Mouse (Mus musculus) cerebellum, postnatal 36 days (tissue): ENCODE data around the gene Zbtb20.

Experiments
- DNase-seq, 2 experiments: peaks; one replicate each; pipeline ENCODE4 v3.0.0; 2021 to 2022; ENCODE audit warnings: mixed read lengths in 2 of 2

The Zbtb20 gene

DNA sequence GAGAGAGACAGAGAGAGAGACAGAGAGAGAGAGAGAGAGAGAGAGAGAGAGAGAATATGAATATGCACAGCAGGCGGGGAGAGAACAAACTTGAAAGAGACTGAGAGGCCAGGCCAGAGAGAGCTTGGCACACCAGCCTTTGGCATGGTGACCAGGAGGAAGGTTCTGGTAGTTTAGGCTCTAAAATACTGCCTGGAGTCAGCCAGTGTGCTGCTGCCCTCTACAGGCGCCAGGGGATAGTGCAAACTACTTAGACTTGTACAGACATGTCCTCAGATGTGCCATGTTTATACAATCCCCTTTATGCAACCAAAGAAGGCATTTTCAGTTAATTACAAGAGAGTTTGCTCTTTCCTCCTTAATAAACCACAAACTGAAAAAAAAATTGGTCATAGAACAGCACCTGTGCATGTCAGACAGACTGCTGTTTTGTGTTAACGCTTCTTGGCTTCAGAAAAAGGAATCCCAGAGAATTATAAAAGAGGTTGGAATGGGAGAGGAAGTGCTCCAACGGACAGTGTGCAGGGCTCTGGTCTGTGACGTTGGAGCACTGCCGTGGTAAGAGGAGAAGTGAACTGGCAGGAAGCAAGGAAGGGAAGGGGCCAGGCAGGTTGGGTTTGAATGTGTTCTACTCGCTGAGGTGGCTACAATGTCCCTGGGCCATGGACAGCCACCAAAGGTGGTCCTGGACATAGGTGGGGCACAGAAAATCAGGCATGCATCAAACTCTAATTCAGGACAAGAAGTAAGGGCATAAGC lies 698.5 kb downstream of the Zbtb20 start:
- peak; percentile 93 to 96 for DNase-seq

DNA sequence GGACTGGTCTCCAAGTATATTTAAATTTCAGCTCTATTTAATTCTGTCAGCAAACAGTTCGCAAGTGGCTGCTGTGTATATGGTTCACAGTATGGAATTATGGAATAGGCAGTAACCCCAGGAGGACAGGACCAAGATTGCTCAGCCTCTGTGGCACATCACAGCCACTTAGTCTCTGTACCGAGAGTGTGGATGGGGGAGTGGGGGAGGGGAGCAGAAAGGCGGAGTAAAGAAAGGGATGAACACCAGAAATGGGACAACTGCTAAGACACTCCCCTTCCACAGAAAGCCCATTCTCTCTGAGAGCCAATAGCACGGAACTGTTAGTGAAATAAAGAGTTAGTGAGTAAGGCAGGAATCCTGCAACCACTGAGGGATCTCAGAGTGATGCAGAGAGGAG lies 699.4 kb downstream of the Zbtb20 start:
- no peak for DNase-seq

DNA sequence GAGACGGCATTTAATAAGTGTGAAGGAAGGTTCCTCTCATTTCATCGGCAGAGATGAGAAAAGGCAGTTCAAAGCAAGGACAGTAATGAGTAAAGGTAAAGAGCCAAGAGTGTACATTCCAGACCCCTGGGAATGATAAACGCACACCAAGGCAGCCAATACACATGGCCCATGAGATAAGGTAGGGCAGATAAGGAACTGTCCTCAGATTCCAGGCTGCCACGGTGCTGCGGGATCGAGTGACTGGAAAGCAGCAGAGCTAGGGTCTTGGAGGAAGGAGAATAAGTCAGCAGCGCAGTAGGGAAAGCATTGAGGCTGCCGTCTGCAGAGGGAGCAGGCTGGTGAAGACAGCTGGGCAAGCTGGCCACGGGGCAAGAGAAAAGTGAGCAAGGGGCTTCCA lies 699.8 kb downstream of the Zbtb20 start:
- DNase-seq, result no peak

DNA sequence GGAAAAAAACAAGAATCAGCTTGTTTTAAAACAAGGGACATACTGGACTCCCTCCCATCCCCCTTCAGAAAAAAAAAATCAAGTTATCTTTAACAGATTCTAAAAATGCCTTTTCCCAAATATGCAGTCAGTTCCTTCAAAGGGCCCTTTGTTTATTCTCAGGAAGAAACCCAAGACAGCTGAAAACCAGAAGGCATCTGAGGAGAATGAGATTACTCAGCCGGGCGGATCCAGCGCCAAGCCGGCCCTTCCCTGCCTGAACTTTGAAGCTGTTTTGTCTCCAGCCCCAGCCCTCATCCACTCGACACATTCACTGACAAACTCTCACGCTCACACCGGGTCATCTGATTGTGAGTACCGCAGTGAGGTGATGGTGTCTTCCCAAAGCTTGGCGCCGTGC lies 701.7 kb downstream of the Zbtb20 start:
- DNase-seq, result no peak

DNA sequence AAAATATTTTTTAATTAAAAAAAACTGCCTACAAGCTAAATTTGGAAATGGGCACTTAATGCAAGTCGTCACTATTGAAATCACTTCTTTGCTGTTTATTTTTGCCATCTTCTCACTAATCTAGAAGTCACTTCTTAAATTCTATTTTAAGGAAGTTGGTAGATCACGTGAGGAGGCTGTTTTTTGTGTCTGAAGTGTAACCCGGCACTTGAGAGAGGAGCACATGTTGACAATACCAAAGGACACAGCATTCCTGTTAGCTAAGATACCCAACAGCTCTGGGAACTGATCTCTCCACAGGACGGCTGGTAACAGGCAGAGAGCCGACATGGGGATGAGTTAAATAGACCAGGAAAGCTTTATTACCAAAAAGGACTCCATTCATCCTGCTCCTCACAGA lies 702.7 kb downstream of the Zbtb20 start:
- DNase-seq, result no peak

DNA sequence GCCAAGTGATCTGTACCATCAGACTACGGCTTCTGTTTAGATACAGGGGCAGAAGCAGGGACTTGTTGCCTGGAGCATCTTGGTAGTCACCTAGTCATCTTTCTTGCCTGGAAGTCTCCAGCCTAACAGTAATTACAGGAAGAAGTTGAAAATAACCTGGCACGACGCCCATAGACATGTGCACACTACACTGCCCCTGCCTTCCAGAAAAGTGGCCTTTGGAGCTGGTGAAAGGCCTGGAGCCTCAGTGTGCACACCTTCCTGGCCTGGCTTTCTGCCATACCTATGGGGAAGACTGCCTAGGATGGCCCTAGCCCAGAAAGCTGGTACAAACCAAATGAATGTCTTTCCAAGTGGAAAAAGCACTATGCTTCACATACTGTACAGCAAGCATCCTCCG lies 703.4 kb downstream of the Zbtb20 start:
- DNase-seq, result peak; percentile 73 to 80

DNA sequence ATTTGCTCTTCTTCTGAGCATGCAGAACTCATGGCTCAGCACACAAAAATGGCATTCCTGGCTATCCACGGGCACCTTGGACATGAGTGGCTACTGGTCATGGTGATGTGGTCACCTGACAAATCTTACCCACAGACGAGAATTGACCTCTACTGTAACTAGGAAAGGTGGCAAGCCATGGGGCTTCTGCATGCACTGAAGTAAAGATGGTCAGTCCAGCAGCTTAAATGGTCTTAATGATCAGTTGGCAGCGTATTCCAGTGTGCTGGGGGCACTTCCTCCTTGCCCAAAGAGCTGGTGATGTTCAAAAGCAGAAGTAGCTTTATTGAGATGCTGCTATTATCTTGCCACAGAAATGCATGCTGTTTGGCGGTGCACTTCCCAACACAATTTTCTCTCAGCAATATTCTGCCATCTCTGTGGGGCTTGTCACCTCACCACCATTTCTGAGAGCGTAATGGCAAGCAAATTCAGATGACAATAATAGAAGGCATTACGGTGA lies 704.7 kb downstream of the Zbtb20 start:
- no peak for DNase-seq

DNA sequence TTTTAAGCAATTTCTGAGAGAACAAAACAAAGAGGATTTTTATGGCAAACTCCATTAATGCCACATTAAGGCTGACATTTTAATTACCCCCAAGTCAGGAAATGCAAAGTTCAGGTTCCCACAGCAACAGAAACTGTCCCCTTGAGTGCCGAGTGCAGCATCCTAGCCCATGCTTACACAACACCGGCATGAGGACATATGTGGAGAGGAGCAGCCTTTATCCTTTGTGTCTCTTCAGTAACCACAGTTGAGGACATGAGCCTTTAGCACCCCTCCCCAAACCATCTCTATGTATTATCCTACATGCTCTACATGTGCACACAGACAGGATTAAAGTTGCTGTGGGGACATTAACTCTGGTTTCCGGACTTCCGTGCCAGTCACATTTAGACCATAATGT lies 705.9 kb downstream of the Zbtb20 start:
- no peak for DNase-seq

DNA sequence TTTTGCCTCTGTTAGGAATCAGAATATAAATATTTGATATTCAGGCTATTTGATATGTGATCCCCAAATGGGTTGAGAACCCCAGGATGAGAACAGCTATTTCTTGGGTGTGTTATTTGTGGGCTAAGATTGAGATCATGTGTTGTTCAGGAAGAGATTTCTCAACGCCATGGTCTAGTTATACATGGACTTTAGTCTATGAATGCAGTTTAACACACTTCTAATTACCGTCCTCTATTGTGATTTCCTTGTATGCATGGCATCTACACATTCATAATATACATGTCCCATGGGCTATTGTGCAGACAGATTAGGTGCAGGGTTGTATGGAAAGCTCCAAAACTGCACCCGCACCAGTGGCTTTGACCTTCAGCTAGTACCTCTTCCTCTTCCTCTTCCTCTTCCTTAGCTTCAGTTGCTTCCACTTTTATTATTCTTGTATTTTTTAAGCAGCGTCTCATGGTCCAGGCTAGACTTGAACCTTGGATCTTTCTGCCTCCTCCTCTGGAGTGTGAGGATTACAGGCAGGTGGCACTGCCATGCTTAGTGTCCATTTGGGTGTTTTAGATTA lies 711.3 kb downstream of the Zbtb20 start:
- no peak for DNase-seq

DNA sequence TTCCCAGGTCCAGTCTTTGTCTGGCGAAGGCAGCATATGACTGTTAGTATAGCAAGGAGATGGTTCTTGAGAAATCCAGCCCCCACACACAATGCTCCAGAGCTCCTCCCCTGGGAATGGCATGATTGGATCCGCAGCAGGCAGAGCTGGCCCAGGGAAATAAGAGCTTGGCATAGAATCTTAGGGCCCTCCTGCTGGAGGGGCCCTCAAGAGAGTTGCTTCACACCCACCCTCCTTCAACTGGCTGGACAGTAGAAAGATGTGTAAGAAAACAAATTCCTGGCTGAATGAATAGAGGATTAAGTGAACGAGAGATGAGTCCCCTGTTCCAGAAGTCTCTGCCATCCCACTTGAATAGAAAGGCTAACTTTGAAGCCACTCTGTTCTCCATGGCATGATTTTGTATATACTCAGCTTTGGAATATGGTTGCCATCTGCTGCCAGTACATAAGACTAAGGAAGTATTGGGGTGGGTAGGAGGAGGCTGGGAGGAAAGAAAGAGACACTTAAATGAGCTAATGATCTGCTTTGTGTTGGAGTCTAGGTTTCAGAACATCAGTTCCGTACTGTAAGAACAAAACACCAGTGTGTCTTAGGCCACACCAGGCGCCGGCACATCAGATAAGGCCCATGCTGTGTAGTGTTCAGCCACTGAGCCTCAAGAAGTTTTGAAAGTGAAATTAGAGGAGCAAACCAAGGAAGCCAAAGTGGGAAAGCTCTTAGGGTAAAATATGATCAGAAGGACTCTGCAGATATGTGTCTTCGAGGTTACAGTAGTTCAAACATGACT lies 715.2 kb downstream of the Zbtb20 start:
- no peak for DNase-seq

DNA sequence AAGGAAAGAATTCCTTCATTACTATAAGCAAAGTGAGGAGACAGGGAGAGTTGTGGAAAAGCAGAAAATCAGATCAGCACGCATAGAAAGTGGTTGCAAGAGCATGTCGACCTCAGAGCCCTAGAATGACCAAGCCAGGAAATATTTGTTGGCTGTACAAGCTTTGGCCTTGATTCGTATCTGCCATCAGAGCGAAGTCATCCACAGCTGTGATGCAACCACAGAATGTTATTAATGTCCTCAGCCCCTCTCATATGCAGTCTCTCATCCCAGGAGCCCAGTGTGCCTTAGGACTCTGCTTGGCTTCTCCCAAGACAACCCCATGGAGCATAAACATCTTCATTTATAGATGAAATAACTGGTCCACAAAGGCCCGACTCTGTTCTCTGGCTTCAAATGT lies 716.4 kb downstream of the Zbtb20 start:
- no peak for DNase-seq

DNA sequence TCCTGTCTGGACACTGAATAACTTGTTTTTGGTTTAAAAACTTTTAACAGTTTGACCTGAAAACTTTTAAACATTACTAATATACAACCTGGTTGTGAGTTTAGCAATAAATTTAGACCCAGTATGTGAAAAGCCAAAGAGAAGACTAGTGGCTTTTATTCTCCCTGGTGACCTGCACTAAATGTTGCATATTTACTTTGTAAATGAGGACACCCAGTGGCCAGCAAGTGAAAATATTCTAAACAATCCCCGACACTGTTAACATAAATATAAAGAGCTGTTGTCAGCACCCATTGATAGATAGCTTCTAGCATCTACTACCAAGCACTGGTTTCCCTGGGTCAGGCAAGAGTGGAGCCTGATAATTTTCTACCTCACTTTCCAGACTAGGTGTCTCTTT lies 717.1 kb downstream of the Zbtb20 start:
- DNase-seq, result no peak

DNA sequence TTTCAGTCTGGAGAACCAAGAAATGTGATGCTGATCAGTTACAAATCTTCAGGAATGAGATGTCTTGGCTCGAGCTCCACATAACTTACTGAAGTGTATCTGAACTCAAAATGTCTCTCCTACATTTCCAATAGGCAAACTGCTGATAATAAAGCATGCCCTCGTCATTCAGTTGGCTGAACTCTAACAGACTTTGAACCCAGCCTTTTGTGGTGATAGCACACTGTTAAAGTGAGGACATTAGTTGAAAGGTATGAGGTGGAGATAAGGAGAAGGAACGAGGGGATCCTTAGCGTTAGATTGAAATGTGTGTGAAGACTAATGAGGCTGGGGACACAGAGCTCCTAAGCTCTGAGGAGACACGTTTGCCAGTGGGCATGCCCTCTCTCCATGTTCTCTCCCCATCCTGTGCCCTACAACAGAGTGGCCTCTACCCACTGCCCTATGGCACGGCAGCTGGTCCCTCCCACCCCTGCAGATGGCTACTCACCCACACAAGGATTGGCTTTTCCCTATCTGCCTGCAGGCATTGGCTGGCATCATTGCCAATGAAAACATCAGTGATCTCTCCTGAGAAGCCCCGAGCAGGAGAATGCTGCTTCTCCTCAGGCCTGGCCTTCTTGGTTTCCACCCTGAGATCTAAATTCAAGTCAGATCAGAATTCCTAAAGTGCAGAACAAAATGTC lies 721.8 kb downstream of the Zbtb20 start:
- no peak for DNase-seq

DNA sequence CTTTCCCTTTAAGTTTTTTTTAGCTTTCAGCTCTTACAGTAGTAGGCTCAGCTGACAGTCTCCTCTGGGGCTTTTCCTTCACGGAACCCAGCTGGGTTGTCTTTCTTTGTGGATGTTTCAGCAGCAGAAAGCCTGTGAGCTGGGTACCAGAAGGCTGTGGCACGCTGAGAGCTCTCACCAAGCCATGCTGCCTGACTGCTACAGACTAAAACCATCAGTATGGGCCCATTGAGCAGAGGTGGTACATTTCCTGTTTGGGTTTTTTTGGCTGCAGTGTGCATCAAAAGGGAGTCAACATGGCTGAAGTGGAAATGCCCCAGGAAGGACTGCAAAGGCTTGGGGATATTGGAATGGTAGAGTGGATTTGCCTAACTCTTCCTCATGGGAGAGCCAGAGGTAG lies 724.0 kb downstream of the Zbtb20 start:
- no peak for DNase-seq

DNA sequence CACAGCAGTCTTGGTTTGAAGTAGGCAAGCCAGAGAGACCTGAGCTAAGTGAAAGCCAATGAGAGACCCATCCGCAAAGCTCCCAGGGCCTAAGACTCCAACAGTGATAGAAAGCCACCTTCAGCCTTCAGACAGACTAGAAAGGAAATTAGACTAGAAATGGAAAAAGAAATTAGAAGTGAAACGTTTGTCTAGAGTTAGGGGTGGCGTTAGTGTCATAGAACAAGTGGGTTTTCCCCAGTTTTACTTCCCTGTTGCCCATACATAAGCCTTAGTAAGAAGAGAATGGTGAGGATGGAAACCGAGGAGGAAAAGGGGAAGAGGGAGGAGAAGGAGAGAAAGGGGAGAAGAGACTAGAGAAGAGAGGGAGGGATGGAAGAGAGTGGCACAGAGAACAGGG lies 726.9 kb downstream of the Zbtb20 start:
- DNase-seq, result no peak

DNA sequence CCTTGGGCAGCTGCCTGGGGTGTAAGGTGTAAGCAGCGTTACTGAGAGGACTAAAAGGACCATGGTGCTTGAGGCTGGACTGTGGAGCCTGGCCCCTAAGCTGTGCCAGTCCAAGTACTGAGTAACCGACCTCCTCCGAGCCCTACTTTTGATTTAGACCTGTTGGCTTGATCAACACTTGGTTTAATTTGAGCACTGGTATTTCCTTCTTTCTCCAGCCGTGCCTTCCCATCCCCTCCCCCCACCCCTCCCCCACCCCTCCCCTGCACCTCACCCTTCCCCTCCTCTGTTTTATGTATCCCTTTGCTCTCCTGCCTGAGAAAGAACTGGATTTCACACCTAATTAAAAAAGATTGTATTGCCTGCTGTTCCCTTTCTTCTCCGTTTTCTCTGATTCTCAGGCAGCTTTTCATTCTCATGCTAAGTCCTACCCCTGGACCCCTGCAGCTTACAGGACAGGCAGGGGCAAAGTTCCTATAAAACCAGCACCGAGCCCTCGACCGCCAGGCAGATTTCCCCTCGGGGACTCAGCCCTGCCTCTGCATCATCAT lies 728.0 kb downstream of the Zbtb20 start:
- no peak for DNase-seq

DNA sequence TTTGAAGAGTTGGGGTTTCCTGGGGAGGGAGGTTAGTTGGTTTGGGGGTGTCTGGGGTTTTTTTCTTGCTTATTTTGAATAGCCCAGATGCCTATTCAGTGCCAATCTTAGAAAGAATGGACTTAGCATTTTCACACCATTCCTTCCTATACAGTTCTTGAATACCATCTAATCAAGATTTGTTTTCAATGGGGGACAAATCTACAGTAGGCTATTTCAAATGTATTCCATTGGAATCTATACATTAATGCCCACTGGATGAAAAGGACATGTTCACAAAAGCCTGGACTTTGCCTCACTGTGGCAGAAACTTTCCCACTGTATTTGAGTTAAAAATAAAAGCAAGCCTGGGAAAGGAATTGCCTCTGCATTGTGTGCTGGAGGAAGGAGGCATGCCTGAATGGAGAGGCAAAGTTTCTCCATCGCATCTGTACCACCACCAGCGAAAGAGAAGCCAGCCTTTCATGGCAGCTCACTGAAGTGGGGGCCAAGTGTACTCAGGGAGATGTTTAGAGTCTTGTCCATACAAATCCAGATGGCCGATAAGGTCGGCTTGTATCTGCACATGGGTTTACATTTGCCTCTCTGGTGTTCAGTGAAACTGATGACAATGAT lies 728.8 kb downstream of the Zbtb20 start:
- DNase-seq, result no peak

DNA sequence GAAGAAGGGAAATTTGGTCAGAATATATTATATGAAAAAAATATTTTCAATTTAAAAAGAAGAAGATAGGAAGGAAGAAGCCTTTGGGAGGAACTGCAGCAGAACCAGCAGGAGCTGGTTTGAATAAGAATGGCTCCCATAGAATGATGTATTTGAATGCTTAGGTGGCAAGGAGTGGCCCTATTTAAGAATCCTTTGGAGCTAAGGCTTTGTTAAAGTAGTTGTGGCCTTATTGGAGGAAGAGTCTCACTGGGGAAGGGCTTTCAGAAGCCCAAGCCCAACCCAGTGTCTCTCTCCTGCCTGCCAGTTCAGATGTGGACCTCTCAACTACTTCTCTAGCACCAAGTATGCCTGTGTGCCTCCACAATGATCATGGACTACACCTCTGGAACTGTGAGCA lies 731.4 kb downstream of the Zbtb20 start:
- DNase-seq, result no peak

DNA sequence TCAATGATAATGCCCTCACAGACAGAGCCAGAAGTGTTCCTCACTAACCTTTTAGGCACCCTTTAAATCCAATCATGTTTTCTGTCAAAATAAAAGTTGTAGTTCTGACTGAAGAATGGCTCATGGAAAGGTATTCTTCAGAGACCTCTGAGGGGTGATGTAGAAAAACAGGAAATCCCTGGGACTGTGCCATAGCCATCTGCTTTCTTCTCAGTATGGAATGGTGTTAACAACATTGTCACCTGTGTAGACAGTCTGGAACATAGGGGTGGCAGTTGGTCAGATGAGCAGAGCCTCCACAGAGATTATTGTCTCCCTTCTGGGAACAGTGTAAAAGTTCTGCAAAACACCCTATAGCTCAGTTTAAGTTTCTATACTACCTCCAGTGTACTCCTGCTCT lies 732.4 kb downstream of the Zbtb20 start:
- no peak for DNase-seq

DNA sequence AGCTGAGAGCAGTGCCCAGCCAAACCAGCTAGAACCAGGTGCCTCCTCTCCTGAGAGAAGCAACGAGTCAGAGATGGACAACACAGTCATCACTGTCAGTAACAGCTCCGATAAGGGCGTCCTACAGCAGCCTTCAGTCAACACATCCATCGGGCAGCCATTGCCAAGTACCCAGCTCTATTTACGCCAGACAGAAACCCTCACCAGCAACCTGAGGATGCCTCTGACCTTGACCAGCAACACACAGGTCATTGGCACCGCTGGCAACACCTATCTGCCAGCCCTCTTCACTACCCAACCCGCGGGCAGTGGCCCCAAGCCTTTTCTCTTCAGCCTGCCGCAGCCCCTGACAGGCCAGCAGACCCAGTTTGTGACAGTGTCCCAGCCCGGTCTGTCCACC lies 734.7 kb downstream of the Zbtb20 start:
- no peak for DNase-seq

DNA sequence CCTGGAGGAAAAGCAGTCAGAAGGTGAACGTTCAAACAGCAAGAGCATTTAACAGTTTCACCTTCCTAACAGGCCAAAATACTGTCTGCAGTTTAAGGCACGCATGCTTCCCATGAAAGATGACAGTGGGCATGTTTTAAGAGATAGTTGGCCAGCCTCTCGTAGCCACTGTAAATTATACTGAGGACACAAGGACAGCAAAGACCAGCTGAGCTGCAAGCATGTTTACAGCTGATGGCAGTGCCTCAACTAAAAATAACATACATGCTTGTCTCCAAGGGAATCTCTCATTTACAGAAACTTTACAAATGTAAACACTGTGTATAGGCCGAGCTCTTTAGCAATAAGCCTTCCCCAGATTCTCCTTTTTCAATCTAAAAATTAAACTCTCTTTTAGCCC lies 740.7 kb downstream of the Zbtb20 start:
- DNase-seq, result no peak

DNA sequence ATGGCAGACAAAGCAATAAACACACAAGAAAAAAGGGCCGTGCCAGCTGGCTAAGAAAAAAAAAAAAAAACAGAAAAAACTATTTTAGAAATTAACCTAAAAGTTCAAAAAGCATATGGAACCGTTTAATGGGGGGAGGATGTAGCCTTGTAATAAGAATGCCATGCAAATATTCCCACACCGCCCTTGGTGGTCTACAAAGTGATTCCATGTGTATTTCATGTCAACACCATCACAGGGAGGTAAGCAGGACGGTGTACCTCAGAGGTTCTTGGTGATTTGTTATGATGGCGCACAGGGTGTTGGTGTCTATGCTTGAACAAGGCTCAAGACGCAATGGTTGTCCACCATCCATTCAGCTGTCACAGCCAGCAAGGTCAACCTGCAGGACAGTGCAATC lies 741.7 kb downstream of the Zbtb20 start:
- DNase-seq, result no peak

DNA sequence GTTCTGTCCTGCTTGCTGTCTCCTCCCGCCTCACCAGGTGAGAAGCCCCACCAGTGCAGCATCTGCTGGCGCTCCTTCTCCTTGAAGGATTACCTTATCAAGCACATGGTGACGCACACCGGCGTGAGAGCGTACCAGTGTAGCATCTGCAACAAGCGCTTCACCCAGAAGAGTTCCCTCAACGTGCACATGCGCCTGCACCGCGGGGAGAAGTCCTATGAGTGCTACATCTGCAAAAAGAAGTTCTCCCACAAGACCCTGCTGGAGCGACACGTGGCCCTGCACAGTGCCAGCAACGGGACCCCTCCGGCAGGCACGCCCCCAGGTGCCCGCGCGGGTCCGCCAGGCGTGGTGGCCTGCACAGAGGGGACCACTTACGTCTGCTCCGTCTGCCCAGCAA lies 742.6 kb downstream of the Zbtb20 start:
- no peak for DNase-seq
